Mouse (Mus musculus): ENCODE results near the gene Olfr1015. TPM values are rescaled to one million over a fixed set of nuclear protein-coding genes. Genes with fewer than 3 reads are reported as not detected.

The Olfr1015 gene
- total and polyA plus RNA-seq, 2 experiments: not detected

GRCm38 (mm10) chr2:85802444-85802843 is 20.6 kb downstream of the Olfr1015 start, which contains the start of gene Olfr1016:
TSS of gene Olfr1016 (minus strand) at chr2:85802544.
- Histone ChIP-seq H3K27ac (replicated peaks; ENCODE audit: insufficient read depth, low read depth, low read length) (no peak within 1 kb of the TSS), H3K9ac (ENCODE audit: low read depth, low read length) (no peak within 1 kb of the TSS), H3K36me3 (ENCODE audit: control insufficient read depth, insufficient read depth, low read length) (no peaks in the 10 kb centered on the region), H3K27me3 (ENCODE audit: control insufficient read depth, insufficient read depth, low read length) (no peaks in the 10 kb centered on the region), H3K79me2 (ENCODE audit: control insufficient read depth, insufficient read depth, low read length) (no peaks in the 10 kb centered on the region), H3K4me3 (ENCODE audit: insufficient read depth, low read depth, low read length) (no peak within 1 kb of the TSS), H3K4me1 (ENCODE audit: control insufficient read depth, insufficient read depth, low read length) (no peaks in the 10 kb centered on the region)
- TF ChIP-seq CTCF (IDR thresholded peaks at IDR 0.05; ENCODE audit: low read depth, low read length) (no peak), POLR2A (IDR thresholded peaks at IDR 0.05; ENCODE audit: extremely low read depth, insufficient read depth, low read length) (no peak)
- no peak for DNase-seq (ENCODE audit: extremely low read depth, low read depth, low spot score)
- WGBS: 88% methylated on average over 2 of the region's 2 CpGs

- Histone ChIP-seq H3K27ac (replicated peaks; ENCODE audit: insufficient read depth, low read depth, low read length) (no peak overlapping the region), H3K79me2 (ENCODE audit: control insufficient read depth, insufficient read depth, low read length) (no peaks in the 10 kb centered on the region), H3K9ac (ENCODE audit: low read depth, low read length) (no peak overlapping the region), H3K27me3 (ENCODE audit: control insufficient read depth, insufficient read depth, low read length) (no peaks in the 10 kb centered on the region), H3K4me3 (ENCODE audit: insufficient read depth, low read depth, low read length) (no peak overlapping the region), H3K36me3 (ENCODE audit: control insufficient read depth, insufficient read depth, low read length) (no peaks in the 10 kb centered on the region), H3K4me1 (ENCODE audit: control insufficient read depth, insufficient read depth, low read length) (no peaks in the 10 kb centered on the region)
- WGBS: 81% methylated on average over 4 of the region's 4 CpGs
- no peak for TF ChIP-seq POLR2A (IDR thresholded peaks at IDR 0.05; ENCODE audit: extremely low read depth, insufficient read depth, low read length)
- no peak for TF ChIP-seq CTCF (IDR thresholded peaks at IDR 0.05; ENCODE audit: low read depth, low read length)
- no peak for DNase-seq (ENCODE audit: extremely low read depth, low read depth, low spot score)
These were observed 22.7 kb downstream of the Olfr1015 start for GRCm38 (mm10) chr2:85804501-85804900.

GRCm38 (mm10) chr2:85818179-85818578 is 36.4 kb downstream of the Olfr1015 start, which contains the start of gene Olfr1018:
TSS of gene Olfr1018 (plus strand) at chr2:85818479.
- H3K79me2 ChIP-seq (ENCODE audit: control insufficient read depth, insufficient read depth, low read length): no peaks in the 10 kb centered on the region
- no peak for DNase-seq (ENCODE audit: extremely low read depth, low read depth, low spot score)
- TF ChIP-seq POLR2A (IDR thresholded peaks at IDR 0.05; ENCODE audit: extremely low read depth, insufficient read depth, low read length) (no peak), CTCF (IDR thresholded peaks at IDR 0.05; ENCODE audit: low read depth, low read length) (no peak)
- H3K4me3 ChIP-seq (ENCODE audit: insufficient read depth, low read depth, low read length): no peak within 1 kb of the TSS
- H3K9ac ChIP-seq (ENCODE audit: low read depth, low read length): no peak within 1 kb of the TSS
- no peaks in the 10 kb centered on the region for H3K4me1 ChIP-seq (ENCODE audit: control insufficient read depth, insufficient read depth, low read length)
- no peak within 1 kb of the TSS for H3K27ac ChIP-seq (replicated peaks; ENCODE audit: insufficient read depth, low read depth, low read length)
- H3K27me3 ChIP-seq (ENCODE audit: control insufficient read depth, insufficient read depth, low read length): no peaks in the 10 kb centered on the region
- H3K36me3 ChIP-seq (ENCODE audit: control insufficient read depth, insufficient read depth, low read length): no peaks in the 10 kb centered on the region

Other genes starting within 250 kb of the Olfr1015 start
- not detected in 2 replicates for gene Olfr996, start 202.8 kb upstream of the Olfr1015 start, total RNA-seq (2014; rRNA removed)
- gene Olfr996, start 202.8 kb upstream of the Olfr1015 start, polyA plus RNA-seq (2012; rRNA removed): not detected in 2 replicates
- not detected in 2 replicates for gene Olfr998, start 193.1 kb upstream of the Olfr1015 start, total RNA-seq (2014; rRNA removed)
- gene Olfr998, start 193.1 kb upstream of the Olfr1015 start, polyA plus RNA-seq (2012; rRNA removed): not detected in 2 replicates
- gene Olfr1000, start 170.1 kb upstream of the Olfr1015 start, total RNA-seq (2014; rRNA removed): not detected in 2 replicates
- gene Olfr1000, start 170.1 kb upstream of the Olfr1015 start, polyA plus RNA-seq (2012; rRNA removed): not detected in 2 replicates
- not detected in 2 replicates for gene Olfr1002, start 131.3 kb upstream of the Olfr1015 start, total RNA-seq (2014; rRNA removed)
- not detected in 2 replicates for gene Olfr1002, start 131.3 kb upstream of the Olfr1015 start, polyA plus RNA-seq (2012; rRNA removed)
- gene Olfr154, start 117.6 kb upstream of the Olfr1015 start, total RNA-seq (2014; rRNA removed): not detected in 2 replicates
- gene Olfr154, start 117.6 kb upstream of the Olfr1015 start, polyA plus RNA-seq (2012; rRNA removed): not detected in 2 replicates
- gene Olfr1006, start 103.2 kb upstream of the Olfr1015 start, total RNA-seq (2014; rRNA removed): not detected in 2 replicates
- not detected in 2 replicates for gene Olfr1006, start 103.2 kb upstream of the Olfr1015 start, polyA plus RNA-seq (2012; rRNA removed)
- not detected in 2 replicates for gene Olfr1008, start 92.6 kb upstream of the Olfr1015 start, total RNA-seq (2014; rRNA removed)
- not detected in 2 replicates for gene Olfr1008, start 92.6 kb upstream of the Olfr1015 start, polyA plus RNA-seq (2012; rRNA removed)
- gene Olfr1009, start 66.6 kb upstream of the Olfr1015 start, total RNA-seq (2014; rRNA removed): not detected in 2 replicates
- gene Olfr1009, start 66.6 kb upstream of the Olfr1015 start, polyA plus RNA-seq (2012; rRNA removed): not detected in 2 replicates
- not detected in 2 replicates for gene Olfr1012, start 19.3 kb upstream of the Olfr1015 start, total RNA-seq (2014; rRNA removed)
- not detected in 2 replicates for gene Olfr1012, start 19.3 kb upstream of the Olfr1015 start, polyA plus RNA-seq (2012; rRNA removed)
- not detected in 2 replicates for gene Olfr1013, start 14.9 kb upstream of the Olfr1015 start, total RNA-seq (2014; rRNA removed)
- gene Olfr1013, start 14.9 kb upstream of the Olfr1015 start, polyA plus RNA-seq (2012; rRNA removed): not detected in 2 replicates
- gene Olfr1014, start 9.3 kb upstream of the Olfr1015 start, total RNA-seq (2014; rRNA removed): not detected in 2 replicates
- gene Olfr1014, start 9.3 kb upstream of the Olfr1015 start, polyA plus RNA-seq (2012; rRNA removed): not detected in 2 replicates
- not detected in 2 replicates for gene Olfr1016, start 20.5 kb downstream of the Olfr1015 start, total RNA-seq (2014; rRNA removed)
- gene Olfr1016, start 20.5 kb downstream of the Olfr1015 start, polyA plus RNA-seq (2012; rRNA removed): not detected in 2 replicates
- gene Olfr1018, start 36.5 kb downstream of the Olfr1015 start, total RNA-seq (2014; rRNA removed): not detected in 2 replicates
- gene Olfr1018, start 36.5 kb downstream of the Olfr1015 start, polyA plus RNA-seq (2012; rRNA removed): not detected in 2 replicates
- gene Olfr1019, start 63.5 kb downstream of the Olfr1015 start, total RNA-seq (2014; rRNA removed): not detected in 2 replicates
- not detected in 2 replicates for gene Olfr1019, start 63.5 kb downstream of the Olfr1015 start, polyA plus RNA-seq (2012; rRNA removed)
- not detected in 2 replicates for gene Olfr1020, start 65.0 kb downstream of the Olfr1015 start, total RNA-seq (2014; rRNA removed)
- gene Olfr1020, start 65.0 kb downstream of the Olfr1015 start, polyA plus RNA-seq (2012; rRNA removed): not detected in 2 replicates
- gene Olfr1022, start 86.6 kb downstream of the Olfr1015 start, total RNA-seq (2014; rRNA removed): not detected in 2 replicates
- gene Olfr1022, start 86.6 kb downstream of the Olfr1015 start, polyA plus RNA-seq (2012; rRNA removed): not detected in 2 replicates
- gene Olfr1023, start 103.6 kb downstream of the Olfr1015 start, total RNA-seq (2014; rRNA removed): not detected in 2 replicates
- not detected in 2 replicates for gene Olfr1023, start 103.6 kb downstream of the Olfr1015 start, polyA plus RNA-seq (2012; rRNA removed)
- not detected in 2 replicates for gene Olfr1024, start 123.0 kb downstream of the Olfr1015 start, total RNA-seq (2014; rRNA removed)
- gene Olfr1024, start 123.0 kb downstream of the Olfr1015 start, polyA plus RNA-seq (2012; rRNA removed): not detected in 2 replicates
- gene Olfr1025-ps1, start 133.2 kb downstream of the Olfr1015 start, total RNA-seq (2014; rRNA removed): not detected in 2 replicates
- not detected in 2 replicates for gene Olfr1025-ps1, start 133.2 kb downstream of the Olfr1015 start, polyA plus RNA-seq (2012; rRNA removed)
- gene Olfr1026, start 139.5 kb downstream of the Olfr1015 start, total RNA-seq (2014; rRNA removed): not detected in 2 replicates
- gene Olfr1026, start 139.5 kb downstream of the Olfr1015 start, polyA plus RNA-seq (2012; rRNA removed): not detected in 2 replicates
- not detected in 2 replicates for gene Olfr1028, start 168.4 kb downstream of the Olfr1015 start, total RNA-seq (2014; rRNA removed)
- gene Olfr1028, start 168.4 kb downstream of the Olfr1015 start, polyA plus RNA-seq (2012; rRNA removed): not detected in 2 replicates
- gene Olfr1029, start 191.9 kb downstream of the Olfr1015 start, total RNA-seq (2014; rRNA removed): 0.09 and 0.13 TPM in 2 replicates
- gene Olfr1029, start 191.9 kb downstream of the Olfr1015 start, polyA plus RNA-seq (2012; rRNA removed): 0.04 TPM in 1 of 2 replicates, not detected in the other
- gene Olfr1030, start 197.3 kb downstream of the Olfr1015 start, total RNA-seq (2014; rRNA removed): under 0.01 TPM in 1 of 2 replicates, not detected in the other
- 0.02 TPM in 1 of 2 replicates, not detected in the other for gene Olfr1030, start 197.3 kb downstream of the Olfr1015 start, polyA plus RNA-seq (2012; rRNA removed)
- not detected in 2 replicates for gene Olfr1031, start 208.3 kb downstream of the Olfr1015 start, total RNA-seq (2014; rRNA removed)
- gene Olfr1031, start 208.3 kb downstream of the Olfr1015 start, polyA plus RNA-seq (2012; rRNA removed): not detected in 2 replicates
- not detected in 2 replicates for gene Olfr1032, start 223.5 kb downstream of the Olfr1015 start, total RNA-seq (2014; rRNA removed)
- gene Olfr1032, start 223.5 kb downstream of the Olfr1015 start, polyA plus RNA-seq (2012; rRNA removed): not detected in 2 replicates
- gene Olfr1033, start 238.6 kb downstream of the Olfr1015 start, total RNA-seq (2014; rRNA removed): 8.7 and 10.7 TPM in 2 replicates
- gene Olfr1033, start 238.6 kb downstream of the Olfr1015 start, polyA plus RNA-seq (2012; rRNA removed): 1.7 TPM in 2 replicates